Comparison of ENCODE assay signal across 13 mouse cellular contexts in the genomic region with DNA sequence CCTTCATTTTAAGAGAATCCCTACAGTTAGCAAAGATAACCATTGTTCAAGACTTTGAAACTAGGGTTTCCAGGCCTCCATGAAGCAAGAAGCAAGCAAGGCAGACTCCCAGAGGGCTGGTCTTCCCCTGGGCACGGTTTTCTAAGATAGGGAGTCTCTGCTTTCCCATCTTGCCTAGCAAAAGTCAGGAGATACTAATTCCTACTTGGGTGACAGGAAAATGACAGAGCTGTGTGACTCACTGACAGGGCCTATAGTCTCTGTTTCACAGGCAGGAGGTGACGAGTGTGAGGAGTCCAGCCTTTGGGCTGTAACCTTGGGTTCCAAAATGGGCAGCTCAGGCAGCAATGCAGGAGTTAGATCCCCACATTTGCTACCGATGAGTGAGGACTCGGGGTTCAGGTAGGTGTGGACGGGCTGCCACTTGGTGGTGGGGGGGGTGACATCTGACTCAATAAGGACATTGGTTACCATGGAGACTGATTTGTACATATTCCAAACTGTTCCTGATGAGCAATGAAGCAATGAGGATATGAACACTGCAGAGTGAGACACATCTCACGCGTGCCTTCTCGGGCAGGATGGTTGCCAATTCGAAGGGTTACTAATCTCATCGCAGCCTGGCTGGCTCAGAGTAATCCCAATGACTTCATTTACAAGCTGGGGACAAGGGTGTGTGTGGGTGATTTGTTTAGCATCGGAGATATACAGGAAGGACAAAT. TPM values are rescaled to one million over a fixed set of nuclear protein-coding genes. Genes with fewer than 3 reads are reported as not detected.
DNase-seq lines count a peak whose midpoint lies in the region; ATAC-seq lines count a peak whose summit lies in the region.
"Had no signal": no experiment of that assay in that cellular context is flagged by ENCODE, and none has a peak within 500 bp of the region (broad histone marks: within the 10 kb centered on the region; RNA-seq: fewer than 3 reads in every experiment).

No protein-coding gene starts in this region.

- H3K9ac ChIP-seq in forebrain, embryonic 11.5 days (ENCODE audit: low read length), result no peak overlapping the region
- no peak overlapping the region for H3K9ac ChIP-seq in forebrain, embryonic 14.5 days (ENCODE audit: low read length)
- H3K9ac ChIP-seq in neural tube, embryonic 14.5 days (replicated peaks; ENCODE audit: low read depth, low read length), result no peak overlapping the region
- H3K9ac ChIP-seq: limb, embryonic 13.5 days; liver, postnatal 0 days had no signal

- no peak overlapping the region for H3K4me2 ChIP-seq in forebrain, embryonic 11.5 days (ENCODE audit: low read depth, low read length, severe bottlenecking)
- H3K4me2 ChIP-seq in forebrain, embryonic 14.5 days (ENCODE audit: low read length), result no peak overlapping the region
- no peak overlapping the region for H3K4me2 ChIP-seq in neural tube, embryonic 14.5 days (ENCODE audit: low read depth, low read length)

- H3K4me1 ChIP-seq in forebrain, embryonic 11.5 days (replicated peaks; ENCODE audit: control insufficient read depth, insufficient read depth, low read length), result no peaks in the 10 kb centered on the region
- no peaks in the 10 kb centered on the region for H3K4me1 ChIP-seq in forebrain, embryonic 14.5 days (ENCODE audit: control insufficient read depth, insufficient read depth, low read length)
- H3K4me1 ChIP-seq in neural tube, embryonic 14.5 days (ENCODE audit: control insufficient read depth, insufficient read depth, low read length), result no peaks in the 10 kb centered on the region

- no peaks in the 10 kb centered on the region for H3K36me3 ChIP-seq in forebrain, embryonic 11.5 days (ENCODE audit: control insufficient read depth, insufficient read depth, low read length)
- no peaks in the 10 kb centered on the region for H3K36me3 ChIP-seq in forebrain, embryonic 14.5 days (ENCODE audit: control insufficient read depth, insufficient read depth, low read length)
- H3K36me3 ChIP-seq in neural tube, embryonic 14.5 days (ENCODE audit: control insufficient read depth, insufficient read depth, low read length), result no peaks in the 10 kb centered on the region
- H3K36me3 ChIP-seq: G1E; limb, embryonic 13.5 days had no signal

- ATAC-seq in forebrain, embryonic 11.5 days (replicated peaks; ENCODE audit: low FRiP score), result no peak
- no peak for ATAC-seq in forebrain, embryonic 14.5 days
- no peak for ATAC-seq in neural tube, embryonic 14.5 days (ENCODE audit: low read depth)
- no peak for ATAC-seq in erythroid progenitor cell, adult 5-6 weeks (replicated peaks; ENCODE audit: low FRiP score, poor library complexity, severe bottlenecking)

- no peak overlapping the region for H3K27ac ChIP-seq in forebrain, embryonic 11.5 days (ENCODE audit: low read depth, low read length)
- no peak overlapping the region for H3K27ac ChIP-seq in forebrain, embryonic 14.5 days (ENCODE audit: low read depth, low read length)
- 0 out of 2 replicates have a peak overlapping the region, but pooled peaks have one; percentile 12 for H3K27ac ChIP-seq in neural tube, embryonic 14.5 days (ENCODE audit: low read depth, low read length)
- H3K27ac ChIP-seq: heart, adult 2 months; limb, embryonic 13.5 days had no signal

- no peak overlapping the region for H3K4me3 ChIP-seq in forebrain, embryonic 11.5 days (ENCODE audit: low read depth, low read length)
- H3K4me3 ChIP-seq in forebrain, embryonic 14.5 days (ENCODE audit: low read depth, low read length), result no peak overlapping the region
- no peak overlapping the region for H3K4me3 ChIP-seq in neural tube, embryonic 14.5 days (ENCODE audit: low read depth, low read length)
- H3K4me3 ChIP-seq: limb, embryonic 13.5 days had no signal

- H3K9me3 ChIP-seq in forebrain, embryonic 11.5 days (ENCODE audit: control insufficient read depth, low read length), result no peaks in the 10 kb centered on the region
- no peaks in the 10 kb centered on the region for H3K9me3 ChIP-seq in forebrain, embryonic 14.5 days (replicated peaks; ENCODE audit: control insufficient read depth, low read length)
- H3K9me3 ChIP-seq in neural tube, embryonic 14.5 days (ENCODE audit: control insufficient read depth, low read length), result no peaks in the 10 kb centered on the region
- H3K9me3 ChIP-seq: limb, embryonic 13.5 days had no signal

- no peaks in the 10 kb centered on the region for H3K27me3 ChIP-seq in forebrain, embryonic 11.5 days (ENCODE audit: control insufficient read depth, insufficient read depth, low read length)
- no peaks in the 10 kb centered on the region for H3K27me3 ChIP-seq in forebrain, embryonic 14.5 days (replicated peaks; ENCODE audit: control insufficient read depth, insufficient read depth, low read length)
- H3K27me3 ChIP-seq in neural tube, embryonic 14.5 days (ENCODE audit: control insufficient read depth, insufficient read depth, low read length), result no peaks in the 10 kb centered on the region
- H3K27me3 ChIP-seq: limb, embryonic 13.5 days had no signal

- WGBS in forebrain, embryonic 11.5 days, result 93% methylated on average over 11 of the region's 11 CpGs
- WGBS in forebrain, embryonic 14.5 days, result 82% methylated on average over 11 of the region's 11 CpGs
- 87% methylated on average over 11 of the region's 11 CpGs for WGBS in neural tube, embryonic 14.5 days

- peak; percentile 17 for DNase-seq in forebrain, embryonic 11.5 days (ENCODE audit: low spot score)
- DNase-seq in forebrain, embryonic 14.5 days (ENCODE audit: low spot score), result no peak
- DNase-seq in kidney, adult 9 months, result peak; percentile 42
- no peak for DNase-seq in kidney, postnatal 25 days
- no peak for DNase-seq in neural tube, embryonic 10.5 days (ENCODE audit: extremely low spot score, low spot score)
- peak; percentile 40 for DNase-seq in layer of hippocampus, adult 9-11 months
- DNase-seq: cerebellum, adult 2 months; liver, postnatal 0 days had no signal

RNA-seq across cellular contexts. Expression of a gene that starts 19.0 kb away (rescaled TPM):
- 61.8 and 67.1 TPM in 2 replicates for polyA plus RNA-seq in forebrain, embryonic 11.5 days (2014; fragmentation: Nextera tagmentation; extraction: Ambion mirVana)
- 31.6 and 34.7 TPM in 2 replicates for polyA plus RNA-seq in forebrain, embryonic 14.5 days (2014; fragmentation: Nextera tagmentation; extraction: Ambion mirVana)
- 31.3 and 34.1 TPM in 2 replicates for polyA plus RNA-seq in neural tube, embryonic 14.5 days (2014; fragmentation: Nextera tagmentation; extraction: Ambion mirVana)
- 8.0 and 12.3 TPM in 2 replicates for total RNA-seq in erythroid progenitor cell, adult 5-6 weeks (2015; ENCODE audit: low replicate concordance)
- total RNA-seq in erythroid progenitor cell, adult 5-6 weeks (2017; ENCODE audit: low replicate concordance), result 30.4 and 41.5 TPM in 2 replicates

Comparison
In these comparisons a context has a peak if more than half of its experiments do, and no peak if none do; other contexts are left out.
1. DNase-seq: peak in forebrain, embryonic 11.5 days (single experiment), kidney, adult 9 months (single experiment) and layer of hippocampus, adult 9-11 months (single experiment); none in forebrain, embryonic 14.5 days (single experiment), kidney, postnatal 25 days (0 of 2) and neural tube, embryonic 10.5 days (single experiment).